Mouse (Mus musculus) left cerebral cortex, adult 18-20 months (tissue): ENCODE measurements at regions not wholly inside any gene's neighbourhood (a gene's known extent, or its start where the extent isn't known, plus 50 kb on each side); places are given as distances from the start of the nearest gene placed in this dataset.
"Not testable (repeated sequence)": the region's sequence is repeated elsewhere in the genome, so short reads cannot be mapped to it uniquely, and the experiment has no call there.

Experiments
- DNase-seq, 2 experiments: peaks; one replicate each; pipeline ENCODE4 v3.0.0; 2021 to 2022; ENCODE audit warnings: low spot score in 2 of 2, mixed read lengths in 1 of 2

GRCm38 (mm10) chr5:91762589-91762988 is 200.3 kb downstream of the Rchy1 start:
- DNase-seq = no peak

- DNase-seq = no peak
Observed at GRCm38 (mm10) chr5:91755958-91756357, 206.9 kb downstream of the Rchy1 start.

GRCm38 (mm10) chr5:91752846-91753245 is 210.0 kb downstream of the Rchy1 start:
- not testable (repeated sequence) for DNase-seq

- DNase-seq = no peak
Observed at GRCm38 (mm10) chr5:91751168-91751567, 211.7 kb downstream of the Rchy1 start.

- DNase-seq = no peak
Observed at GRCm38 (mm10) chr5:91746077-91746476, 216.8 kb downstream of the Rchy1 start.

GRCm38 (mm10) chr5:91744389-91744788 is 218.5 kb downstream of the Rchy1 start:
- DNase-seq = no peak

GRCm38 (mm10) chr5:91740159-91740537 is 222.7 kb downstream of the Rchy1 start:
- DNase-seq = no peak

- peak; percentile 63 to 77 for DNase-seq
Observed at GRCm38 (mm10) chr5:91739433-91740158, 222.2 kb downstream of the Parm1 start.

- no peak for DNase-seq
Observed at GRCm38 (mm10) chr5:91732002-91732401, 214.6 kb downstream of the Parm1 start.

- no peak for DNase-seq
Observed at GRCm38 (mm10) chr5:91731155-91731554, 213.7 kb downstream of the Parm1 start.

GRCm38 (mm10) chr5:91729868-91730267 is 212.5 kb downstream of the Parm1 start:
- no peak for DNase-seq

- DNase-seq = no peak
Observed at GRCm38 (mm10) chr5:91729415-91729814, 212.0 kb downstream of the Parm1 start.

GRCm38 (mm10) chr5:91727448-91727847 is 210.0 kb downstream of the Parm1 start:
- DNase-seq = no peak

- no peak for DNase-seq
Observed at GRCm38 (mm10) chr5:91726118-91726500, 208.7 kb downstream of the Parm1 start.

- no peak for DNase-seq
Observed at GRCm38 (mm10) chr5:91725380-91726117, 208.1 kb downstream of the Parm1 start.

GRCm38 (mm10) chr5:91724881-91725280 is 207.5 kb downstream of the Parm1 start:
- no peak for DNase-seq

GRCm38 (mm10) chr5:91723416-91723815 is 206.0 kb downstream of the Parm1 start:
- no peak for DNase-seq

- no peak for DNase-seq
Observed at GRCm38 (mm10) chr5:91722982-91723381, 205.6 kb downstream of the Parm1 start.

GRCm38 (mm10) chr5:91722403-91722802 is 205.0 kb downstream of the Parm1 start:
- no peak for DNase-seq

- DNase-seq = no peak
Observed at GRCm38 (mm10) chr5:91721231-91722096, 204.0 kb downstream of the Parm1 start.

- DNase-seq = no peak
Observed at GRCm38 (mm10) chr5:91713020-91713419, 195.6 kb downstream of the Parm1 start.
